Mouse (Mus musculus): ENCODE results near the gene Sfr1.

The Sfr1 gene

DNA sequence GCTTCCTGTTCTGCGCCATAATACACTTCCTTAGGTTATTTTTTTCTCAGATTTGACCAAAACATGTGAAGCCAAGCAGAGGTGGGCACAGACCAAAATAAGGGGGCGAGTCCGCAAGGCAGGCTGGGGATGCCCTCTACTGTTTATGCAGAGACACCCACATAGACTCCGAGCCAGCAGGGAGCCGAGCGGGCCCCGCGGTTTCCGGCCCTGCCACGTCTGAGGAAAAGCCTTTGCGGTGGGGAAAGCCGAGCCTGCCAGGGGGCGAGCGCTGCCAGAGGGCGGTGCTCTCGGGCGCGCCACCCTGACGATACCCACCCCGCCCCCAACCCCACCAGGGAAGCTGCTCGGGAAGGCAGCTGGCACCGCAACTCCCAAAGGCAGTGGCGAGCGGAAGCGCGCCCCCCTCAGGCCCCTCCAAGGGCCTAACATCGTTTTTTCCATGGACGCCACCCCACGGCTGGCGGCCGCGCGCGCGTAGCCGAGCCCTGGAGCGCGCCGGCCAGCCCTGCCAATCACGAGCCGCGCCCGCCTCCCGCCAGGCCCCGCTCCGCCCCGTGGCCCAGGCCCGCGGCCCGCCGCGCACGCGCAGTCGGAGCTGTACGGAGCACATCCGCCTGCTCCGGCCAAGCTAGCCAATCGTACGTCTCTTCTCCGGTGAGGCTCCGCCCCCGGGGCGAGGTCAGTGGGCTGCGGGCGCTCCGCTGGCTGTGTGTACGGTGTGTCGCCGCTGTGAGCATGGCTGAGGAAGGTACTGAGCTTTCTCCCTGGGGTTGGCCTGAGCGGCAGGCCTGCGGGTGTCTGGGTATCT is at the start of gene Sfr1:
TSS of gene Sfr1 (plus strand) at position 612 of the 811 bp plus-strand sequence.
- DNase-seq: peak; percentile 99

GRCm38 (mm10) chr19:47689592-47689991 is 41.9 kb upstream of the Sfr1 start:
- no peak for DNase-seq

DNA sequence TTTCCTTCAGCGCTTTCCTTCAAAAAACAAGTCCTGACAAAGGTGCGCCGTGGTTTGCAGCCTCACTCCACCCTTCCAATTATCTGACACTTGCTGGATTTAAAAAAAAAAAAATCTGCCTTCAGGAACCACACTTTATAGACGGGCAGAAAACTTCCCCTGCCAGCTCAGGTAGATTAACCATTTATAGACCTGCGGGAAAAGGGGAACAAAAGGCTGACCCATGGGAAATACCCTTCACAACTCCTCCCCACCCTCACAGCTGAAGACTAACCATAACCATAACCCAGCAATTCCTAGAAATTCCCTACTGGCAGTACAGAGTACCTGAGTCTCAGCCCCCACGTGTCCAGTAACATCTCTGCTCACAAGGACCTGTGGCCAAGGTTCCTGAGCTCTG is 39.5 kb upstream of the Sfr1 start, which contains the start of gene Col17a1:
TSS of gene Col17a1 (minus strand) at position 101 of the 400 bp plus-strand sequence.
- no peak for DNase-seq

DNA sequence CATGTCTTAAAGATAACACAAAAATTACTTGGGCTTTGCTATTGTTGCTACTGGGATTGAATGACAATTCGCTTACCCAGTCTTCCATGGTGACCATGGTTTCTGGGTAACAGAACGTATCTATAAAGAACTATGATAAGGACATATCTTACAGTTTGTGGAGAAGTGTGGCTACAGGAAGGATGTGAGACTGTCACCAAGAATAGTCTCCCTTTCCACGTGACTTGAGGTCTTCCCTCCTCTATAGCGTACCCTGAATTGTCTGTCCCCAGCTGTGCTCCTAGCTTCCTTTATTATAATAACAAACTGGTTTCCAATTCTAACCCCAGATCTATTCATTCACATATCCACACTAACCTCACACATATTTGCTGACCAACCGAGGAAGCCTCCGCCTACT is 35.8 kb upstream of the Sfr1 start:
- DNase-seq: no peak

GRCm38 (mm10) chr19:47696411-47696810 is 35.1 kb upstream of the Sfr1 start:
- no peak for DNase-seq

GRCm38 (mm10) chr19:47697067-47697466 is 34.4 kb upstream of the Sfr1 start:
- no peak for DNase-seq

- DNase-seq: no peak
These were observed 33.2 kb upstream of the Sfr1 start for GRCm38 (mm10) chr19:47698266-47698665.

DNA sequence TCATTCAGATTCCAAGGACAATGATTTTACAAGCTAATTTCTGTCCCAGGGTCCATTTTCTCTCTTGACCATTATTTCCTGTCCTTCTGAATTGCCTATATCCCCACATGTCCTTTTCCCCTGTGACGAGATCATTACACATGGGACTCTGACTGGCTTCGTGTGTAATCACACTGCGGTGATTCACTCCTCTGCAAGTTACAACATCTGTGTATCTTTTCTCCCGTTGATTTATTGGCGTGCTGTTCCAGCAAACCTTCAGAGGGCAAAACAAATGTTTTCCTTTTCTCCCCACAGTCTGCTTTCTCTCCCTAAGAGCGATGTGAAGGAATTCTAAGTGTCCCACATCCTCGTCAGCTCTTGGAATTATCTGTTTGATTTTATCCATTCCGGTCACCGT is 31.7 kb upstream of the Sfr1 start:
- no peak for DNase-seq

DNA sequence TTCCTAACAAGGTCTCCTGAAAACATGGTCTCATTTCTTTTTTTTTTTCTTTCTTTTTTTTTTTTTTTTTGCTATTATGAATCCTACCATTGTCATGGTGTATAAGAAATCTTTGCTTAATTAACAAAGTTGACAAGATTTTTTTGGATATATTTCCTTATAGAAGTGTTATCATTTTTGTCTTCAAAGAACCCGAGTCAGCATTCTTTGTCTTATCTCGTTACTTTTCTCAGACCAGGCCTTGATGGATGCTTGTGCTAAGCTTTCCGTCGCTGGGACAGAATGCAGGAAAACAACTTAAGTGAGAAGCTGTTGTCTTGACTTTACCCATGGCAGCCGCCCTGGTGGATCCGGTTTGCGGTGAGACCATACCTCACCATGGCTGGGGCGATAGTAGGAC is 31.0 kb upstream of the Sfr1 start:
- no peak for DNase-seq

- DNase-seq: no peak
These were observed 26.3 kb upstream of the Sfr1 start for GRCm38 (mm10) chr19:47705080-47705771.

DNA sequence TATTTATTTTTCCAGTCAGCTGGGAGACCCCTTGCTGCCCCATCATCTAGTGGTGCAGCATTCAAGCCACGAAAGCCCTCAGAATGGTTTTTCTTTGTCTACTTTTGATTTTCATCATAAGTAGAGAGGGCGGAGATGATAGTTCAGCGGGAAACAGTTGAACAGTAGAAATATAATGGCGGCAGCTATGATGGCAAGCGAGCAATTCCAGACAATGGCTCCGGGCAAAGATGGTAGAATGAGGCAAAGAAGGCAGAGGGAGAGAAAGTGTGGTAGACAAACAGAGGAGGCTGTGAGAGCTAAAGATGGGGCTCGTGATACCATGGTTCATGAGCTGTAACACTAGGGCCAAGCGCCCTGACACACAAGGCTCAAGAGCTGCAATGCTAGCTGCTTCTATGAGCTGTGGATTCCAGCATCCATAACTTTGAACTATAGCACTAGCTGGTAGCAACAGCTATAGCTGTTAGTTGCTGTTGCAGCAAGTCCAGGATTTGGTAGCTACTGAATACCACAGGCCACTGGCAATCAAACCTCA is 25.6 kb upstream of the Sfr1 start:
- no peak for DNase-seq

DNA sequence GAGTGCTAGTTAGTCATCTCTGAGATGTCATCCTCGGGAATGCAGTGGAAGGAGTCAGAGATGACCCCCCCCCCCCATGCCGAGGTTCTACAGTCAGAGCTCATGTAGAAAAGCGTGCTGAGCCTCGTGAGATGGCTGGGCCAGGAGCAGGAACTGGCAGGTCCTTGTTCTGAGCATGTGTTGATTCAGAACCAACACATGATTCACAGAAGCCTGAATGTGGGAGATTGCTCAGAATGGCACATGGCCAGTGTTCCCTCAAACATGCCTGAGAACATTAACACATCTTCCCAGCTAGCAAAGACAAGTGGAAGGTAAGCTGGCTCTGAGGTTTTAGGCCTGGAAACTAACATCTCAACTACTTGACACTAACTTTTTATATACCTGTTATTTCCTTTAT is 21.1 kb upstream of the Sfr1 start:
- no peak for DNase-seq

DNA sequence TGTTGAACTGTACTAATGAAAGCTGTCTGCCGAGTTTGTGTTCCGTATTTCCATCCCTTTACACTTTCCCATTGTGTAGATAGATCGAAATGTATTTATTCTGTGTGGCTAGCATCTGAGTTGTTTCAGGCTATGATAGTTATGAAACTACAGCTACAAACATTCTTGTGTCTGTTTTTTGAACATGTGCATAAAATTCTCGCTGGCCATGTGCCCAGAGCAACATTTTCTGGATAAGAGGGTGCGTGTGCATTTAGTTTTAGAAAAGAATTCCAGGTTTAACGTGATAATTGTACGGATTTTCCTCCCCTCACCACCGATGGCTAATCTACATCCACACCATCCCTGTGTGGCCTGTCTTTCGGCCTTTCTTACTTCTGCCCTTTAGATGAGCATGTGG is 18.0 kb upstream of the Sfr1 start:
- no peak for DNase-seq

GRCm38 (mm10) chr19:47716144-47716543 is 15.3 kb upstream of the Sfr1 start:
- DNase-seq: no peak

GRCm38 (mm10) chr19:47719147-47719546 is 12.3 kb upstream of the Sfr1 start:
- no peak for DNase-seq

GRCm38 (mm10) chr19:47722471-47722870 is 9.0 kb upstream of the Sfr1 start:
- no peak for DNase-seq

- DNase-seq: no peak
These were observed 6.6 kb upstream of the Sfr1 start for GRCm38 (mm10) chr19:47724903-47725302.

DNA sequence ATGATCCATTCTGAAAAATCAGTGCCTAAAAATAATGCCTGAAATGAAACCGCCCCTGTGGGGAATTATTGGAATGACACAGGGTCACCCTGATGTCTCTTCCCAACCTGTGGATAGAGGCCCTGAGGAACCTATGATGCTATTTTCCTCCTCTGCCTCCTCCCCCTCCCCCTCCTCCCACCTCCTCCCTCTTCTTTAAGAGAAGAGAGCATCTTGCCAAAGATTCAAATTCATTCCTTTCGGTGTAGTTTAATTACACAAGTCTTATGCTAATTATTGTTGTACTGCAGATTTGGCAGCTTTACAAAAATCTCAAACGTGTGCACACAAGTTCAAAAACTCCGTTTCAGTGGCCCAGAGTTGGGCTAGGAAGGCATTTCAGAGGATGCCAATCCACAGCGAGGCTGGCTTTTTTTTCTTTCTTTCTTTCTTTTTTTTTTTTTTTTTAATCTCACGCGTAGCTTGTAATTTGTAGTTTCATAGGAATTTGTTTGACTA is 5.8 kb upstream of the Sfr1 start:
- no peak for DNase-seq

DNA sequence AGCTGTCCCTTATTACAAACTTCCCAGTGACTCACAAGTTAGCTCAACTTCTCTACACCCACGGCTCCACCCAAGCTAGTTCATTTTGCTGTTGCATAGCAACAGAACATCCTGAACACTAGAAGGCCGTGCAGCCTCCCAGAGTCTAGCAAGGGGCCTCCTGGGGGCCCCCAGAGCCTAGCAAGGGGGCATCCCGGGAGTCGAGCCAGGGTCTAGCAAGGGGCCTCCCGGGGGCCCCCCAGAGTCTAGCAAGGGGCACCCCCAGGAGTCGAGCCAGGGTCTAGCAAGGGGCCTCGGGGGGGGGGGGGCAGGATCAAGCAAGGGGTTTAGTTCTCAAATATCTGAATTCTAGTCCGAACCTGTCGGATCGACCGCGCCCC is 801 bp upstream of the Sfr1 start:
- DNase-seq: peak; percentile 69

- peak; percentile 82 for DNase-seq
These were observed 449 bp downstream of the Sfr1 start for GRCm38 (mm10) chr19:47731931-47732330.

GRCm38 (mm10) chr19:47747072-47747471 is 15.6 kb downstream of the Sfr1 start:
- no peak for DNase-seq

- DNase-seq: no peak
These were observed 17.5 kb downstream of the Sfr1 start for GRCm38 (mm10) chr19:47748950-47749349.

DNA sequence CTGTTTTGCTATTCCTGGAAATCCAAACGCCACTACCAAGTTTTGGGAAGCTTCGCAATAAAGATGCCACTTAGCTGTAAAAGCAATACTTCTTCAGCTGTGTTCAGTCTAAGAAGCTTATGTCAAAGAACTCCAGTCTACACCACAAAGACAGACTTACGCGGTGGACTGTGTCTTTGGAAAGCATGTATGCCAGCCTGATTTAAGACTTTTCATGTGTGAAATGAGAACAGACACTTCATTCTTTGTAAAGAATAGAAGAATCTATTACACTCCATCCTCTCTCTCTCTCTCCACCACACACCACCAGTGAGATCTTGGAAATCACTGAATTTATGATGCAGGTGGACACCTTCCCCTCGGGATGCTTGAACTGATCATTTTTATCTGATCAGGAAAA is 18.9 kb downstream of the Sfr1 start:
- no peak for DNase-seq

DNA sequence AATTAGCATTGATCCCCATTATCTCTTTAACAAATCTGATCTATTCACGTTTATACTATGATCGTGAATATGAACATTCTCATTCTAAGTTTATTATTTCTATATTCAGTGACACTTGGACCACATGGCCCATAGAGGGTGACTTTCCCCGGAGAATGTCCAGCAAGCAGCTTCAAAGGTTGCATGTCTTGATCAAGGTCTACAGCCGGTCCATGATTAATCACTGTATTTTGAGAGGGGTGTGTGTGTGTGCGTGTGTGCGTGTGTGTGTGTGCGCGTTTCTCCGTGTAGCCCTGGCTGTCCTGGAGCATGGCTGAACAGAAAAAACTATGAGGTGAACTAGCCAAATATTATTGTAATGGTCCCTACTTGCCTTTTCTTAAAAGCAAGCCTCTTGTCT is 21.0 kb downstream of the Sfr1 start:
- DNase-seq: no peak
